Mouse (Mus musculus) heart, postnatal 0 days (tissue): ENCODE measurements around the gene Tenm2.

Source experiments
- CTCF ChIP-seq: IDR thresholded peaks from 2 replicates; pipeline ENCODE4 v1.5.1; 2016; ENCODE audit warnings: antibody characterized with exemption, control low read depth, low read depth
- EP300 ChIP-seq: IDR thresholded peaks from 2 replicates; pipeline ENCODE4 v1.6.1; 2016; ENCODE audit warnings: antibody characterized with exemption, low read depth

DNA sequence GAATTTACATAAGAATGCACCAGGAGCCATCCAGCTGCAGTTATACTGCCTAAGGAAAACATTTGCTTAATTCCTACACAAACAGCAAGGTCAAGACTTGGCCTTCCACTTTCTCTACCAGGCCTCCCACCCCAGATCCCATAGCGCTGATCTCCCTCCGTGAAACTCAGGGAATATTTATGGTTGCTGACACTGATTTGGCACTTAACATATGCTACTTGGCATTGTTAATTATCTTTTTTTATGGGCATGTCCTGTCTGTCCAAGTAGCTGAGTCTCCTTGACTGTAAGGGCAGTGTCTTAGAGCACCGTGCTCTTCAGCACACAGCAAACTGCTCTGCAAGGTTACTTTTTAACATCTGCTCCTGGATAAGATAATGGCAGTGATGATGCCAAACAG, 238.1 kb downstream of the Tenm2 start:
- TF ChIP-seq CTCF (no peak), EP300 (no peak)
